Mouse (Mus musculus) hindbrain, embryonic 14.5 days (tissue): ENCODE results near the gene Npy4r. TPM values are rescaled to one million over a fixed set of nuclear protein-coding genes. Genes with fewer than 3 reads are reported as not detected.

ENCODE experiments used
- ATAC-seq: fragments of 200-750 bp; cut with Nextera tagmentation; 2 replicates; pipeline ENCODE4 v1.8.0; 2017; ENCODE audit warnings: moderate number of reproducible peaks, mild to moderate bottlenecking, moderate TSS enrichment, moderate library complexity; ENCODE audit not compliant: low FRiP score
- DNase-seq: peaks from one replicate; pipeline ENCODE4 v3.0.0-alpha.2; 2015; ENCODE audit warnings: low spot score
- H3K27ac ChIP-seq: fragments of 300-500 bp; sonication (generic); 2 replicates; pipeline ENCODE4 v1.5.1; 2014; ENCODE audit warnings: mild to moderate bottlenecking, moderate library complexity
- H3K27me3 ChIP-seq: fragments of 300-500 bp; sonication (generic); 2 replicates; pipeline ENCODE4 v1.6.1; 2014; ENCODE audit warnings: mild to moderate bottlenecking, low read length, mixed read lengths; ENCODE audit not compliant: control insufficient read depth, insufficient read depth
- H3K36me3 ChIP-seq: fragments of 300-500 bp; sonication (generic); replicated peaks from 2 replicates; pipeline ENCODE4 v1.6.1; 2014; ENCODE audit not compliant: control insufficient read depth, insufficient read depth
- H3K4me1 ChIP-seq: fragments of 300-500 bp; sonication (generic); replicated peaks from 2 replicates; pipeline ENCODE4 v1.6.1; 2014; ENCODE audit warnings: antibody characterized with exemption, low read length, mixed read lengths; ENCODE audit not compliant: control insufficient read depth, insufficient read depth
- H3K4me2 ChIP-seq: fragments of 300-500 bp; sonication (generic); replicated peaks from 2 replicates; pipeline ENCODE4 v1.6.1; 2014; ENCODE audit warnings: mild to moderate bottlenecking, moderate library complexity
- H3K4me3 ChIP-seq: fragments of 300-500 bp; sonication (generic); replicated peaks from 2 replicates; pipeline ENCODE4 v1.5.1; 2014; ENCODE audit warnings: mild to moderate bottlenecking, low read length
- H3K9ac ChIP-seq: fragments of 300-500 bp; sonication (generic); 2 replicates; pipeline ENCODE4 v1.6.1; 2014
- H3K9me3 ChIP-seq: fragments of 300-500 bp; sonication (generic); 2 replicates; pipeline ENCODE4 v1.6.1; 2016; ENCODE audit warnings: low read length; ENCODE audit not compliant: control insufficient read depth
- WGBS: fragments of 180-500 bp; shearing (Covaris S2); extraction: QIAGEN DNeasy Blood & Tissue Kit; methylation state at CpG from one replicate; pipeline ENCODE4 v1.1.7; 2014; 5-methylcytosine and 5-hydroxymethylcytosine counted together
- polyA plus RNA-seq: library from polyadenylated mRNA; unstranded; fragments of >200 nt; fragmentation: Nextera tagmentation; extraction: Ambion mirVana; gene quantifications from 2 replicates; pipeline ENCODE4 v1.2.1, GENCODE M21; 2014

The Npy4r gene
- polyA plus RNA-seq, 1 experiment from 2014 or later = 0.13 TPM

- ATAC-seq (no peak), DNase-seq (no peak)
- Histone ChIP-seq H3K9ac (no peak overlapping the region), H3K4me3 (no peak overlapping the region), H3K9me3 (no peaks in the 10 kb centered on the region), H3K4me1 (no peaks in the 10 kb centered on the region), H3K27me3 (no peaks in the 10 kb centered on the region), H3K27ac (no peak overlapping the region), H3K36me3 (no peaks in the 10 kb centered on the region), H3K4me2 (no peak overlapping the region)
- WGBS = 89% methylated on average over 4 of the region's 4 CpGs
Observed at GRCm38 (mm10) chr14:34121691-34122090, 30.6 kb downstream of the Npy4r start.

- 88% methylated on average over 3 of the region's 3 CpGs for WGBS
- H3K27me3 ChIP-seq = no peaks in the 10 kb centered on the region
- no peaks in the 10 kb centered on the region for H3K36me3 ChIP-seq
- ATAC-seq = no peak
- no peak overlapping the region for H3K4me3 ChIP-seq
- no peak overlapping the region for H3K4me2 ChIP-seq
- no peak overlapping the region for H3K9ac ChIP-seq
- DNase-seq = no peak
- H3K9me3 ChIP-seq = no peaks in the 10 kb centered on the region
- no peak overlapping the region for H3K27ac ChIP-seq
- H3K4me1 ChIP-seq = no peaks in the 10 kb centered on the region
Observed at GRCm38 (mm10) chr14:34120923-34121351, 31.4 kb downstream of the Npy4r start.

- ATAC-seq (no peak), DNase-seq (no peak)
- H3K4me3 ChIP-seq = no peak overlapping the region
- no peaks in the 10 kb centered on the region for H3K36me3 ChIP-seq
- H3K27me3 ChIP-seq = no peaks in the 10 kb centered on the region
- H3K4me1 ChIP-seq = no peaks in the 10 kb centered on the region
- H3K9me3 ChIP-seq = no peaks in the 10 kb centered on the region
- 73% methylated on average over 12 of the region's 12 CpGs for WGBS
- H3K27ac ChIP-seq = no peak overlapping the region
- H3K4me2 ChIP-seq = no peak overlapping the region
- H3K9ac ChIP-seq = no peak overlapping the region
Observed at GRCm38 (mm10) chr14:34120016-34120910, 32.0 kb downstream of the Npy4r start.

- DNase-seq (no peak), ATAC-seq (no peak)
- 77% methylated on average over 7 of the region's 7 CpGs for WGBS
- H3K36me3 ChIP-seq = no peaks in the 10 kb centered on the region
- no peaks in the 10 kb centered on the region for H3K4me1 ChIP-seq
- no peaks in the 10 kb centered on the region for H3K9me3 ChIP-seq
- H3K27ac ChIP-seq = no peak overlapping the region
- H3K27me3 ChIP-seq = no peaks in the 10 kb centered on the region
- H3K9ac ChIP-seq = no peak overlapping the region
- no peak overlapping the region for H3K4me3 ChIP-seq
- H3K4me2 ChIP-seq = no peak overlapping the region
Observed at GRCm38 (mm10) chr14:34119046-34119723, 33.1 kb downstream of the Npy4r start.

- Histone ChIP-seq H3K4me3 (no peak overlapping the region), H3K36me3 (no peaks in the 10 kb centered on the region), H3K9ac (no peak overlapping the region), H3K4me2 (no peak overlapping the region), H3K4me1 (no peaks in the 10 kb centered on the region), H3K27ac (no peak overlapping the region), H3K9me3 (no peaks in the 10 kb centered on the region), H3K27me3 (no peaks in the 10 kb centered on the region)
- DNase-seq = no peak
- ATAC-seq = no peak
- 89% methylated on average over 4 of the region's 4 CpGs for WGBS
Observed at GRCm38 (mm10) chr14:34114311-34114710, 38.0 kb downstream of the Npy4r start.

GRCm38 (mm10) chr14:34107594-34107993 lies 44.7 kb downstream of the Npy4r start:
- Histone ChIP-seq H3K4me1 (no peaks in the 10 kb centered on the region), H3K9ac (no peak overlapping the region), H3K9me3 (no peaks in the 10 kb centered on the region), H3K36me3 (no peaks in the 10 kb centered on the region), H3K4me3 (no peak overlapping the region), H3K27ac (no peak overlapping the region), H3K27me3 (no peaks in the 10 kb centered on the region), H3K4me2 (no peak overlapping the region)
- DNase-seq (no peak), ATAC-seq (no peak)
- WGBS = 81% methylated on average over 4 of the region's 4 CpGs

- WGBS = 57% methylated on average over 12 of the region's 12 CpGs
- ATAC-seq = no peak
- no peaks in the 10 kb centered on the region for H3K4me1 ChIP-seq
- H3K9ac ChIP-seq = no peak overlapping the region
- no peak overlapping the region for H3K4me3 ChIP-seq
- no peaks in the 10 kb centered on the region for H3K27me3 ChIP-seq
- DNase-seq = no peak
- H3K27ac ChIP-seq = no peak overlapping the region
- H3K4me2 ChIP-seq = no peak overlapping the region
- no peaks in the 10 kb centered on the region for H3K9me3 ChIP-seq
- no peaks in the 10 kb centered on the region for H3K36me3 ChIP-seq
Observed at GRCm38 (mm10) chr14:34106389-34107062, 45.8 kb downstream of the Npy4r start.

GRCm38 (mm10) chr14:34104892-34105291 lies 47.4 kb downstream of the Npy4r start:
- no peak overlapping the region for H3K27ac ChIP-seq
- DNase-seq (peak; percentile 56), ATAC-seq (peak; percentile 57; the same call in 1 of the 2 replicates)
- H3K36me3 ChIP-seq = no peaks in the 10 kb centered on the region
- no peak overlapping the region for H3K9ac ChIP-seq
- H3K4me2 ChIP-seq = no peak overlapping the region
- no peaks in the 10 kb centered on the region for H3K27me3 ChIP-seq
- no peaks in the 10 kb centered on the region for H3K4me1 ChIP-seq
- H3K9me3 ChIP-seq = no peaks in the 10 kb centered on the region
- 28% methylated on average over 8 of the region's 8 CpGs for WGBS
- no peak overlapping the region for H3K4me3 ChIP-seq

- H3K4me3 ChIP-seq = no peak overlapping the region
- H3K9ac ChIP-seq = no peak overlapping the region
- H3K9me3 ChIP-seq = no peaks in the 10 kb centered on the region
- H3K27me3 ChIP-seq = no peaks in the 10 kb centered on the region
- no peak for DNase-seq
- H3K4me1 ChIP-seq = no peaks in the 10 kb centered on the region
- no peak overlapping the region for H3K27ac ChIP-seq
- WGBS = 84% methylated on average over 3 of the region's 3 CpGs
- no peak for ATAC-seq
- no peaks in the 10 kb centered on the region for H3K36me3 ChIP-seq
- H3K4me2 ChIP-seq = no peak overlapping the region
Observed at GRCm38 (mm10) chr14:34103855-34104254, 48.4 kb downstream of the Npy4r start.
